Mouse (Mus musculus) hindbrain, embryonic 16.5 days (tissue): ENCODE results near the gene Peak1. TPM values are rescaled to one million over a fixed set of nuclear protein-coding genes. Genes with fewer than 3 reads are reported as not detected.

Experiments used
- ATAC-seq: fragments of 200-750 bp; cut with Nextera tagmentation; 2 replicates; pipeline ENCODE4 v1.8.0; 2017; ENCODE audit warnings: moderate TSS enrichment, moderate library complexity
- H3K27ac ChIP-seq: fragments of 300-500 bp; sonication (generic); 2 replicates; pipeline ENCODE4 v1.5.1; 2014; ENCODE audit warnings: low read depth, mild to moderate bottlenecking, control low read depth, low read length, moderate library complexity
- H3K27me3 ChIP-seq: fragments of 300-500 bp; sonication (generic); replicated peaks from 2 replicates; pipeline ENCODE4 v1.6.1; 2014; ENCODE audit warnings: low read length; ENCODE audit not compliant: control insufficient read depth, insufficient read depth
- H3K36me3 ChIP-seq: fragments of 300-500 bp; sonication (generic); 2 replicates; pipeline ENCODE4 v1.6.1; 2014; ENCODE audit warnings: mild to moderate bottlenecking, low read length, moderate library complexity, mixed read lengths; ENCODE audit not compliant: control insufficient read depth, insufficient read depth
- H3K4me1 ChIP-seq: fragments of 300-500 bp; sonication (generic); 2 replicates; pipeline ENCODE4 v1.6.1; 2014; ENCODE audit warnings: low read depth, low read length; ENCODE audit not compliant: control insufficient read depth, insufficient read depth
- H3K4me2 ChIP-seq: fragments of 300-500 bp; sonication (generic); 2 replicates; pipeline ENCODE4 v1.6.1; 2014; ENCODE audit warnings: mild to moderate bottlenecking, low read length, control low read depth, moderate library complexity
- H3K4me3 ChIP-seq: fragments of 300-500 bp; sonication (generic); 2 replicates; pipeline ENCODE4 v1.5.1; 2014; ENCODE audit warnings: mild to moderate bottlenecking, low read length, control low read depth, moderate library complexity
- H3K9ac ChIP-seq: fragments of 300-500 bp; sonication (generic); 2 replicates; pipeline ENCODE4 v1.6.1; 2014; ENCODE audit warnings: low read depth, mild to moderate bottlenecking, control low read depth, low read length, moderate library complexity
- H3K9me3 ChIP-seq: fragments of 300-500 bp; sonication (generic); 2 replicates; pipeline ENCODE4 v1.6.1; 2014; ENCODE audit warnings: mild to moderate bottlenecking, low read length, moderate library complexity; ENCODE audit not compliant: control insufficient read depth
- WGBS: fragments of 180-500 bp; shearing (Covaris S2); extraction: QIAGEN DNeasy Blood & Tissue Kit; methylation state at CpG from one replicate; pipeline ENCODE4 v1.1.7; 2014; 5-methylcytosine and 5-hydroxymethylcytosine counted together
- polyA plus RNA-seq: library from polyadenylated mRNA; unstranded; fragments of >200 nt; fragmentation: Nextera tagmentation; extraction: Ambion mirVana; gene quantifications from 2 replicates; pipeline ENCODE4 v1.2.1, GENCODE M21; 2015

The Peak1 gene
- polyA plus RNA-seq, result 5.2 and 5.9 TPM in 2 replicates

GRCm38 (mm10) chr9:56417948-56418737, at the start of gene Peak1, which contains the start of gene Hmg20a:
TSS of gene Peak1 (minus strand) at chr9:56418067.
TSS of gene Hmg20a (plus strand) at chr9:56418609.
- Histone ChIP-seq H3K4me3 (peak within 1 kb of the TSS; percentile 82), H3K4me2 (peak within 1 kb of the TSS; percentile 84), H3K9me3 (no peaks in the 10 kb centered on the region), H3K9ac (peak within 1 kb of the TSS; percentile 84), H3K27ac (peak within 1 kb of the TSS; percentile 91), H3K36me3 (no peaks in the 10 kb centered on the region), H3K27me3 (no peaks in the 10 kb centered on the region), H3K4me1 (peaks cover 22% of the 10 kb centered on the region)
- under 1% methylated on average over 56 of the region's 59 CpGs for WGBS
- ATAC-seq, result peak; percentile 97

- WGBS, result 90% methylated on average over 4 of the region's 4 CpGs
- no peak overlapping the region for H3K4me3 ChIP-seq
- no peak overlapping the region for H3K27ac ChIP-seq
- no peak overlapping the region for H3K4me2 ChIP-seq
- H3K9me3 ChIP-seq, result no peaks in the 10 kb centered on the region
- no peaks in the 10 kb centered on the region for H3K36me3 ChIP-seq
- H3K27me3 ChIP-seq, result no peaks in the 10 kb centered on the region
- peaks cover 12% of the 10 kb centered on the region for H3K4me1 ChIP-seq
- H3K9ac ChIP-seq, result no peak overlapping the region
- no peak for ATAC-seq
Measured at GRCm38 (mm10) chr9:56466251-56466650, 48.4 kb upstream of the Peak1 start.

- 33% methylated on average over 21 of the region's 23 CpGs for WGBS
- Histone ChIP-seq H3K36me3 (no peaks in the 10 kb centered on the region), H3K27ac (peak overlapping the region; percentile 56), H3K9ac (no peak overlapping the region; the same call in 1 of the 2 replicates), H3K4me3 (no peak overlapping the region), H3K4me2 (peak overlapping the region; percentile 35), H3K27me3 (no peaks in the 10 kb centered on the region), H3K4me1 (peaks cover 12% of the 10 kb centered on the region), H3K9me3 (no peaks in the 10 kb centered on the region)
- ATAC-seq, result 0 out of 2 replicates have a peak, but pooled peaks have one; percentile 61
Measured at GRCm38 (mm10) chr9:56464863-56465654, 47.2 kb upstream of the Peak1 start.

- no peak for ATAC-seq
- Histone ChIP-seq H3K9ac (no peak overlapping the region), H3K4me1 (peaks cover 12% of the 10 kb centered on the region), H3K4me2 (no peak overlapping the region), H3K27me3 (no peaks in the 10 kb centered on the region), H3K36me3 (no peaks in the 10 kb centered on the region), H3K9me3 (no peaks in the 10 kb centered on the region), H3K27ac (no peak overlapping the region), H3K4me3 (no peak overlapping the region)
- WGBS, result 61% methylated on average over 4 of the region's 4 CpGs
Measured at GRCm38 (mm10) chr9:56463686-56464515, 46.0 kb upstream of the Peak1 start.

GRCm38 (mm10) chr9:56463046-56463445, 45.2 kb upstream of the Peak1 start:
- H3K27ac ChIP-seq, result no peak overlapping the region
- peaks cover 12% of the 10 kb centered on the region for H3K4me1 ChIP-seq
- H3K9ac ChIP-seq, result no peak overlapping the region
- no peak overlapping the region for H3K4me2 ChIP-seq
- H3K9me3 ChIP-seq, result no peaks in the 10 kb centered on the region
- no peak overlapping the region for H3K4me3 ChIP-seq
- no peak for ATAC-seq
- H3K36me3 ChIP-seq, result no peaks in the 10 kb centered on the region
- WGBS, result 95% methylated on average over 2 of the region's 2 CpGs
- no peaks in the 10 kb centered on the region for H3K27me3 ChIP-seq

- no peak overlapping the region for H3K9ac ChIP-seq
Measured at GRCm38 (mm10) chr9:56462606-56463005, 44.7 kb upstream of the Peak1 start.

GRCm38 (mm10) chr9:56460987-56461386, 43.1 kb upstream of the Peak1 start:
- Histone ChIP-seq H3K4me3 (no peak overlapping the region), H3K27ac (no peak overlapping the region), H3K9me3 (no peaks in the 10 kb centered on the region), H3K4me1 (peaks cover 12% of the 10 kb centered on the region), H3K4me2 (no peak overlapping the region), H3K27me3 (no peaks in the 10 kb centered on the region), H3K36me3 (no peaks in the 10 kb centered on the region; the same call in 1 of the 2 replicates), H3K9ac (no peak overlapping the region)
- 86% methylated on average over 5 of the region's 5 CpGs for WGBS
- ATAC-seq, result no peak

More at GRCm38 (mm10) chr9:56462606-56463005, 44.7 kb upstream of the Peak1 start:
- H3K4me1 ChIP-seq, result peaks cover 12% of the 10 kb centered on the region
- ATAC-seq, result no peak
- no peak overlapping the region for H3K4me2 ChIP-seq
- H3K9me3 ChIP-seq, result no peaks in the 10 kb centered on the region
- H3K4me3 ChIP-seq, result no peak overlapping the region
- no peak overlapping the region for H3K27ac ChIP-seq
- 95% methylated on average over 1 of the region's 1 CpGs for WGBS
- H3K36me3 ChIP-seq, result no peaks in the 10 kb centered on the region
- H3K27me3 ChIP-seq, result no peaks in the 10 kb centered on the region

GRCm38 (mm10) chr9:56456426-56456825, 38.6 kb upstream of the Peak1 start:
- WGBS, result 97% methylated on average over 3 of the region's 3 CpGs
- no peak overlapping the region for H3K9ac ChIP-seq
- no peaks in the 10 kb centered on the region for H3K27me3 ChIP-seq

More at GRCm38 (mm10) chr9:56456426-56456825, 38.6 kb upstream of the Peak1 start:
- ATAC-seq, result no peak
- no peaks in the 10 kb centered on the region for H3K4me1 ChIP-seq
- H3K9me3 ChIP-seq, result no peaks in the 10 kb centered on the region
- H3K36me3 ChIP-seq, result no peaks in the 10 kb centered on the region; the same call in none of the 2 replicates
- H3K27ac ChIP-seq, result no peak overlapping the region
- no peak overlapping the region for H3K4me3 ChIP-seq
- H3K4me2 ChIP-seq, result no peak overlapping the region
